Mouse (Mus musculus): Measurements from ENCODE around the gene Tjp1. TPM values are rescaled to one million over a fixed set of nuclear protein-coding genes. Genes with fewer than 3 reads are reported as not detected.

Tjp1 gene
- total and polyA plus RNA-seq, 3 experiments: not detected

- Histone ChIP-seq H3K4me2 (ENCODE audit: insufficient read depth, low read depth, poor library complexity, severe bottlenecking) (no peak overlapping the region), H3K36me3 (replicated peaks in 1 of 2; ENCODE audit: control insufficient read depth in 1 of 2, insufficient read depth in 1 of 2, low read length in 1 of 2) (no peaks in the 10 kb centered on the region), H3K27me3 (replicated peaks) (no peaks in the 10 kb centered on the region), H3K79me2 (replicated peaks; ENCODE audit: control insufficient read depth, extremely low read depth, insufficient read depth, poor library complexity, severe bottlenecking) (no peaks in the 10 kb centered on the region), H3K4me3 (replicated peaks in 1 of 3; ENCODE audit: low read depth in 2 of 3, low read length in 2 of 3, poor library complexity in 1 of 3) (no peak overlapping the region), H3K27ac (ENCODE audit: insufficient read depth, low read depth) (no peak overlapping the region), H3K9ac (ENCODE audit: insufficient read depth, low read depth) (no peak overlapping the region), H3K4me1 (ENCODE audit: control insufficient read depth in 1 of 2, insufficient read depth in 2 of 2) (no peaks in the 10 kb centered on the region; a peak in 1 of 4 replicates), H3K9me3 (replicated peaks; ENCODE audit: low read length) (peaks cover 5% of the 10 kb centered on the region)
- in situ Hi-C loops (cut with MboI; ENCODE audit: low pct_ligation_motif_present, low pct_unique_long_range_greater_than_20kb, low sequenced_read_pairs): no loop called here
- dilution Hi-C loops (cut with MboI; ENCODE audit: extremely low pct_ligation_motif_present, extremely low pct_unique_long_range_greater_than_20kb, low sequenced_read_pairs): no loop called here
- DNase-seq (ENCODE audit: extremely low read depth): no peak
- TF ChIP-seq NRF1 (IDR thresholded peaks at IDR 0.05; ENCODE audit: low read depth, low read length): no peak
- no peak for TF ChIP-seq NELFE (IDR thresholded peaks at IDR 0.05; ENCODE audit: low read depth, low read length)
- TF ChIP-seq HCFC1 (IDR thresholded peaks at IDR 0.05; ENCODE audit: low read depth, low read length): no peak
Observed at GRCm38 (mm10) chr7:65430401-65430800, 97.2 kb downstream of the Tjp1 start.

GRCm38 (mm10) chr7:65424519-65424918 is 103.1 kb downstream of the Tjp1 start:
- Histone ChIP-seq H3K4me2 (ENCODE audit: insufficient read depth, low read depth, poor library complexity, severe bottlenecking) (no peak overlapping the region), H3K79me2 (replicated peaks; ENCODE audit: control insufficient read depth, extremely low read depth, insufficient read depth, poor library complexity, severe bottlenecking) (no peaks in the 10 kb centered on the region), H3K9me3 (replicated peaks; ENCODE audit: low read length) (peaks cover 5% of the 10 kb centered on the region), H3K36me3 (replicated peaks in 1 of 2; ENCODE audit: control insufficient read depth in 1 of 2, insufficient read depth in 1 of 2, low read length in 1 of 2) (no peaks in the 10 kb centered on the region), H3K9ac (ENCODE audit: insufficient read depth, low read depth) (no peak overlapping the region), H3K27ac (ENCODE audit: insufficient read depth, low read depth) (no peak overlapping the region), H3K4me1 (ENCODE audit: control insufficient read depth in 1 of 2, insufficient read depth in 2 of 2) (peaks cover 0 to 10% of the 10 kb centered on the region in 2 experiments; a peak in 1 of 4 replicates), H3K27me3 (replicated peaks) (no peaks in the 10 kb centered on the region), H3K4me3 (replicated peaks in 1 of 3; ENCODE audit: low read depth in 2 of 3, low read length in 2 of 3, poor library complexity in 1 of 3) (no peak overlapping the region)
- dilution Hi-C loops (cut with MboI; ENCODE audit: extremely low pct_ligation_motif_present, extremely low pct_unique_long_range_greater_than_20kb, low sequenced_read_pairs): no loop called here
- DNase-seq (ENCODE audit: extremely low read depth): no peak
- TF ChIP-seq MAX (IDR thresholded peaks at IDR 0.05; ENCODE audit: low read length) (no peak), USF1 (IDR thresholded peaks at IDR 0.05; ENCODE audit: low read depth, low read length) (no peak), NRF1 (IDR thresholded peaks at IDR 0.05; ENCODE audit: low read depth, low read length) (no peak), ZKSCAN1 (IDR thresholded peaks at IDR 0.05; ENCODE audit: borderline replicate concordance, low read depth, low read length) (no peak), KAT2A (IDR thresholded peaks at IDR 0.05; ENCODE audit: insufficient replicate concordance, low read length) (no peak), UBTF (IDR thresholded peaks at IDR 0.05; ENCODE audit: low read depth, low read length) (no peak), POLR2AphosphoS2 (IDR thresholded peaks at IDR 0.05; ENCODE audit: low read depth, low read length) (no peak), MXI1 (IDR thresholded peaks at IDR 0.05; ENCODE audit: low read depth, low read length) (no peak), RAD21 (IDR thresholded peaks at IDR 0.05; ENCODE audit: low read depth, low read length) (no peak), ZNF384 (IDR thresholded peaks at IDR 0.05; ENCODE audit: low read depth, low read length) (no peak), RCOR1 (conservative IDR thresholded peaks at IDR 0.05; ENCODE audit: low read depth, low read length) (no peak), EP300 (IDR thresholded peaks at IDR 0.05; ENCODE audit: low read length) (no peak), GABPA (IDR thresholded peaks at IDR 0.05; ENCODE audit: insufficient replicate concordance, low read depth, low read length) (no peak), NELFE (IDR thresholded peaks at IDR 0.05; ENCODE audit: low read depth, low read length) (no peak), POLR2A (IDR thresholded peaks at IDR 0.05; ENCODE audit: low read depth, low read length) (no peak), CHD2 (IDR thresholded peaks at IDR 0.05; ENCODE audit: low read length) (no peak), MYC (IDR thresholded peaks at IDR 0.05; ENCODE audit: low read depth, low read length) (no peak), TCF12 (IDR thresholded peaks at IDR 0.05; ENCODE audit: low read depth, low read length) (no peak)
- in situ Hi-C loops (cut with MboI; ENCODE audit: low pct_ligation_motif_present, low pct_unique_long_range_greater_than_20kb, low sequenced_read_pairs): no loop called here
